Mouse (Mus musculus): ENCODE measurements around the gene Hist1h3g. TPM values are rescaled to one million over a fixed set of nuclear protein-coding genes. Genes with fewer than 3 reads are reported as not detected.
A peak's percentile ranks its signal among the peaks of the same experiment; 100 is the strongest.

Gene Hist1h3g
- polyA plus RNA-seq, 1 experiment, result 5.5 TPM

DNA sequence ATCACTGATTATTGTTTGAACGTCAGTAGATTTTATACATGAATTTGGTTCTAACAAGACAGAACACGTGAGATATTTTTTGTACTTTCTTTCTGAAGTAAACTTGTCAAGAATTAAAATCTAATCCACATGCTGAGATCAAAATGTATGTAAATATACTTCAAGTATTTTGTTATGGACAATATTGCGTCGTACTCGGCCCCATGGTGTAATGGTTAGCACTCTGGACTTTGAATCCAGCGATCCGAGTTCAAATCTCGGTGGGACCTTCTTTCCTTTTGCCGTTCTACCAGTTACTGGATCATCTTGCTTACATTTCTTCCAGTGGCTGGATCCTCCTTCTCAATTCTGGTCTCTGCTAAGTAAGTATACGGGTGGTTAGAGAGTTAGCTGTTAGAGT, 15.8 kb upstream of the Hist1h3g start:
- peak overlapping the region; percentile 33 for H3K4me3 ChIP-seq (ENCODE audit: insufficient read depth, poor library complexity, severe bottlenecking)
- H3K79me2 ChIP-seq (ENCODE audit: control insufficient read depth, insufficient read depth), result no peaks in the 10 kb centered on the region
- no peaks in the 10 kb centered on the region for H3K27me3 ChIP-seq (ENCODE audit: control insufficient read depth, insufficient read depth, insufficient read length)
- no peaks in the 10 kb centered on the region for H3K36me3 ChIP-seq (ENCODE audit: control insufficient read depth, insufficient read depth)
- H3K79me3 ChIP-seq (ENCODE audit: low read depth), result no peaks in the 10 kb centered on the region
- H3ac ChIP-seq (ENCODE audit: control insufficient read depth, insufficient read length, low read depth), result no peak overlapping the region
- TF ChIP-seq MAX (IDR thresholded peaks at IDR 0.05) (no peak), CEBPB (IDR thresholded peaks at IDR 0.05; ENCODE audit: low read depth) (peak; percentile 26)

DNA sequence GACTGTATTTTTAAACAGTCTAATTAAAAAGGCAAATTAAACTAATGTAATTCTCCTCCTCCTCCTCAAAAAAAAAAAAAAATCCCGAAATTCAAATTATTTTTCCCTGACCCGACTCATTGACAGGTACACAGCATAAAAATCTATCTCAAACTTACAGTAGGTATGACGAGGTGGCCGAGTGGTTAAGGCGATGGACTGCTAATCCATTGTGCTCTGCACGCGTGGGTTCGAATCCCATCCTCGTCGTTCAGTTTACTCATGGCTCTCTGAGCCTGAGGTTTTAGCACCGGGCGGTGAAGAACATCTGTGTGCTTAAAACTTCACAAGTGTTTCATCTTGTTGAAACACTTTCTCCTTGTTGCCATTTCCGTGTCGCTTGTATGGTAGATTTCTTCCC, 13.5 kb upstream of the Hist1h3g start:
- no peak overlapping the region for H3K4me3 ChIP-seq (ENCODE audit: insufficient read depth, poor library complexity, severe bottlenecking)
- no peak overlapping the region for H3ac ChIP-seq (ENCODE audit: control insufficient read depth, insufficient read length, low read depth)
- no peak for TF ChIP-seq MAX (IDR thresholded peaks at IDR 0.05)
- TF ChIP-seq MYOD1 (IDR thresholded peaks at IDR 0.05; ENCODE audit: control insufficient read depth, insufficient read length, low read depth), result no peak
- TF ChIP-seq MYOG (IDR thresholded peaks at IDR 0.05; ENCODE audit: control insufficient read depth, extremely low read depth, insufficient read length), result no peak
- TF ChIP-seq USF1 (IDR thresholded peaks at IDR 0.05; ENCODE audit: low read depth), result no peak
- TF ChIP-seq CTCF (IDR thresholded peaks at IDR 0.05; ENCODE audit: control insufficient read depth, insufficient read depth, insufficient read length), result no peak
- no peak for TF ChIP-seq FOSL1 (IDR thresholded peaks at IDR 0.05; ENCODE audit: insufficient read depth, low read length, poor library complexity, severe bottlenecking)
- no peak for TF ChIP-seq CEBPB (IDR thresholded peaks at IDR 0.05; ENCODE audit: low read depth)
- no peaks in the 10 kb centered on the region for H3K27me3 ChIP-seq (ENCODE audit: control insufficient read depth, insufficient read depth, insufficient read length)
- H3K79me3 ChIP-seq (ENCODE audit: low read depth), result no peaks in the 10 kb centered on the region
- no peaks in the 10 kb centered on the region for H3K79me2 ChIP-seq (ENCODE audit: control insufficient read depth, insufficient read depth)
- H3K36me3 ChIP-seq (ENCODE audit: control insufficient read depth, insufficient read depth), result no peaks in the 10 kb centered on the region

DNA sequence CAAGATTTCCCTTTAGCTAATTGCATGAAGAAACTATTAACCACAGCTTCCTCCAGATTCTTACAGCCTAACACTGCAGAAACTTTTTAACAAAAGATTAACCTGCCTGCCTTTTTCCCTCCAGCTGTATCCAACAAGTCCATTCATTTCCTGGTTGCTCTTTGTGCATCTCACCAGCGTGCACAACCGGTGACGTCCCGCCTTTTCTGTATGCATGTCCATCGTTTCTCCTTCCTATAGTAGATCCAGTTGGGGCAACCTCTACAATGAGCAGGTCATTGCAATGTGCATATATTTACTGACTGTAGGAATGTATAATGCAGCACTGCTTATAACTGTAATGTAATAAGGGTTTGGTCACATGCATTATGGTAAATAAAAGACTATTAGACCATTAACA, 11.2 kb upstream of the Hist1h3g start:
- no peak overlapping the region for H3K4me3 ChIP-seq (ENCODE audit: insufficient read depth, poor library complexity, severe bottlenecking)
- no peaks in the 10 kb centered on the region for H3K27me3 ChIP-seq (ENCODE audit: control insufficient read depth, insufficient read depth, insufficient read length)
- no peaks in the 10 kb centered on the region for H3K36me3 ChIP-seq (ENCODE audit: control insufficient read depth, insufficient read depth)
- peak overlapping the region; percentile 25 for H3ac ChIP-seq (ENCODE audit: control insufficient read depth, insufficient read length, low read depth)
- H3K79me2 ChIP-seq (ENCODE audit: control insufficient read depth, insufficient read depth), result no peaks in the 10 kb centered on the region
- no peaks in the 10 kb centered on the region for H3K79me3 ChIP-seq (ENCODE audit: low read depth)
- no peak for TF ChIP-seq MYOG (IDR thresholded peaks at IDR 0.05; ENCODE audit: control insufficient read depth, extremely low read depth, insufficient read length)
- TF ChIP-seq MAX (IDR thresholded peaks at IDR 0.05), result no peak

DNA sequence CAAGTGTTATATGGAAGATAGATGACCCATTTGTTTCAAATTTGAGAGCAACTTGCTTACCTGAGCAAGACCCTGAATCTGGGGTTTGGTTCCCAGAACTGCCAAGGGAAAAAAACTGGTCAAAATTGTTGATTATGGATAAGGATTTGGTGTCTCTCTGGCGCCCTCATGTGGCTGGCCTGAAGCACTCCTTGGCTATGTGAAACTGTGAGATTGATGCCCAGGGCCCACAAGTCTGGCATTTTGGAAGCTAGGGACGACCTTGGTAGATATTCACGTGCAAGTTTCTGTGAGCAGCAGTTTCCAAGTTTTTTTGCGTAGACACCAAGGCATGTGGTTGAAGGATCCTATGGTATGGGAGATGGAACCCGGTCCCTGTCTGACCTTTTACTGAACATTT, 10.6 kb upstream of the Hist1h3g start:
- H3K4me3 ChIP-seq (ENCODE audit: insufficient read depth, poor library complexity, severe bottlenecking), result no peak overlapping the region
- H3K79me3 ChIP-seq (ENCODE audit: low read depth), result no peaks in the 10 kb centered on the region
- H3ac ChIP-seq (ENCODE audit: control insufficient read depth, insufficient read length, low read depth), result no peak overlapping the region
- no peaks in the 10 kb centered on the region for H3K27me3 ChIP-seq (ENCODE audit: control insufficient read depth, insufficient read depth, insufficient read length)
- no peaks in the 10 kb centered on the region for H3K79me2 ChIP-seq (ENCODE audit: control insufficient read depth, insufficient read depth)
- H3K36me3 ChIP-seq (ENCODE audit: control insufficient read depth, insufficient read depth), result no peaks in the 10 kb centered on the region
- peak; percentile 53 for TF ChIP-seq CTCF (IDR thresholded peaks at IDR 0.05; ENCODE audit: control insufficient read depth, insufficient read depth, insufficient read length)
- no peak for TF ChIP-seq FOSL1 (IDR thresholded peaks at IDR 0.05; ENCODE audit: insufficient read depth, low read length, poor library complexity, severe bottlenecking)

DNA sequence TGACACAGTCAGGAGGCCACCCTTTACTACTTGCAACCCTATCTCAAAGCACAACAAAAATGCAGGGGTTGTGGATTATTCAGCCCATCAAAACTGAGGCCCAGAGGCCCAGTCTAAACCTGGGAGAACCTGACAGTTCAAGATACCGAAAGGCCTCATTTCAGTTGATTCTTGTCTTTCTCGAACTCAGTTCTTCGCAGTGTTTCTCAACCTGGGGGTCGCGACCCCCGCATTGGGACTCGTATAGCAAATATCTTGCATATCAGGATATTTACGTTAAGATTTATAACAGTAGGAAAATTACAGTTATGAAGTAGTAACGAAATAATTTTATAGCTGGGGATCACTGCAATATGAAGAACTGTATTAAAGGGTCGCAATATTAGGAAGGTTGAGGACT, 9.3 kb upstream of the Hist1h3g start:
- Histone ChIP-seq H3K79me2 (ENCODE audit: control insufficient read depth, insufficient read depth) (no peaks in the 10 kb centered on the region), H3K36me3 (ENCODE audit: control insufficient read depth, insufficient read depth) (no peaks in the 10 kb centered on the region), H3K27me3 (ENCODE audit: control insufficient read depth, insufficient read depth, insufficient read length) (no peaks in the 10 kb centered on the region), H3K4me3 (ENCODE audit: insufficient read depth, poor library complexity, severe bottlenecking) (peak overlapping the region; percentile 8), H3ac (ENCODE audit: control insufficient read depth, insufficient read length, low read depth) (no peak overlapping the region), H3K79me3 (ENCODE audit: low read depth) (no peaks in the 10 kb centered on the region)
- TF ChIP-seq CTCF (IDR thresholded peaks at IDR 0.05; ENCODE audit: control insufficient read depth, insufficient read depth, insufficient read length), result no peak
- TF ChIP-seq FOSL1 (IDR thresholded peaks at IDR 0.05; ENCODE audit: insufficient read depth, low read length, poor library complexity, severe bottlenecking), result no peak
- TF ChIP-seq MYOD1 (IDR thresholded peaks at IDR 0.05; ENCODE audit: control insufficient read depth, insufficient read length, low read depth), result no peak
- TF ChIP-seq MYOG (IDR thresholded peaks at IDR 0.05; ENCODE audit: control insufficient read depth, extremely low read depth, insufficient read length), result no peak
- no peak for TF ChIP-seq CEBPB (IDR thresholded peaks at IDR 0.05; ENCODE audit: low read depth)
- TF ChIP-seq MAX (IDR thresholded peaks at IDR 0.05), result no peak

DNA sequence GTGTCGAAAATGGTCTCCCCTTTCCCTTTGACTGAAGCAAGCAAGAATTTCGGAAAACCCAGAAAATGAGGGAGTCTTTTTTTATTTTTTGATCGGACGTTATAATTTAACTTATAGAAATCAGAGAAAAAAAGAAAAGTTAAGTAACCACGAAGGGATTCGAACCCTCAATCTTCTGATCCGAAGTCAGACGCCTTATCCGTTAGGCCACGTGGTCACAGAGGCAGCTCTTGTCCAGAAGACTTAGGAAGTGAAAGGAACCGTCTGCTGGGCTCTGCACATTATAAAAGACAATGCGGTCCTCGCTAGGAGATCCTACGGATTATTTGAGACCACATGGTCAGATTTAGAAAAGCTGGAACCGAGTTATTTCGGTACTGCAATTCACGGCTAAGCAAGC, 8.9 kb upstream of the Hist1h3g start:
- H3K27me3 ChIP-seq (ENCODE audit: control insufficient read depth, insufficient read depth, insufficient read length), result no peaks in the 10 kb centered on the region
- H3K36me3 ChIP-seq (ENCODE audit: control insufficient read depth, insufficient read depth), result no peaks in the 10 kb centered on the region
- no peaks in the 10 kb centered on the region for H3K79me3 ChIP-seq (ENCODE audit: low read depth)
- TF ChIP-seq MYOD1 (IDR thresholded peaks at IDR 0.05; ENCODE audit: control insufficient read depth, insufficient read length, low read depth) (no peak), FOSL1 (IDR thresholded peaks at IDR 0.05; ENCODE audit: insufficient read depth, low read length, poor library complexity, severe bottlenecking) (no peak), MYOG (IDR thresholded peaks at IDR 0.05; ENCODE audit: control insufficient read depth, extremely low read depth, insufficient read length) (no peak), MAX (IDR thresholded peaks at IDR 0.05) (peak; percentile 15), CEBPB (IDR thresholded peaks at IDR 0.05; ENCODE audit: low read depth) (peak; percentile 7), USF1 (IDR thresholded peaks at IDR 0.05; ENCODE audit: low read depth) (peak; percentile 86)
- H3K4me3 ChIP-seq (ENCODE audit: insufficient read depth, poor library complexity, severe bottlenecking), result peak overlapping the region; percentile 8
- peak overlapping the region; percentile 36 for H3ac ChIP-seq (ENCODE audit: control insufficient read depth, insufficient read length, low read depth)
- H3K79me2 ChIP-seq (ENCODE audit: control insufficient read depth, insufficient read depth), result no peaks in the 10 kb centered on the region

All from C2C12 (cell line).